Mouse (Mus musculus): ENCODE data around the gene Hal.

GRCm38 (mm10) chr10:93508383-93508970 is 19.9 kb downstream of the Hal start:
- TF ChIP-seq TAL1 (conservative IDR thresholded peaks at IDR 0.05; ENCODE audit: low read depth, low read length), result no peak
- TF ChIP-seq GATA1 (IDR thresholded peaks at IDR 0.05; ENCODE audit: borderline replicate concordance, low read length), result no peak
- no peak for TF ChIP-seq CTCF (IDR thresholded peaks at IDR 0.05; ENCODE audit: low read depth, low read length)
- TF ChIP-seq POLR2AphosphoS5 (IDR thresholded peaks at IDR 0.05; ENCODE audit: insufficient replicate concordance, low read depth, low read length), result no peak

Data from G1E (cell line).